Comparison of ENCODE assay signal across 13 mouse cellular contexts in the genomic region with DNA sequence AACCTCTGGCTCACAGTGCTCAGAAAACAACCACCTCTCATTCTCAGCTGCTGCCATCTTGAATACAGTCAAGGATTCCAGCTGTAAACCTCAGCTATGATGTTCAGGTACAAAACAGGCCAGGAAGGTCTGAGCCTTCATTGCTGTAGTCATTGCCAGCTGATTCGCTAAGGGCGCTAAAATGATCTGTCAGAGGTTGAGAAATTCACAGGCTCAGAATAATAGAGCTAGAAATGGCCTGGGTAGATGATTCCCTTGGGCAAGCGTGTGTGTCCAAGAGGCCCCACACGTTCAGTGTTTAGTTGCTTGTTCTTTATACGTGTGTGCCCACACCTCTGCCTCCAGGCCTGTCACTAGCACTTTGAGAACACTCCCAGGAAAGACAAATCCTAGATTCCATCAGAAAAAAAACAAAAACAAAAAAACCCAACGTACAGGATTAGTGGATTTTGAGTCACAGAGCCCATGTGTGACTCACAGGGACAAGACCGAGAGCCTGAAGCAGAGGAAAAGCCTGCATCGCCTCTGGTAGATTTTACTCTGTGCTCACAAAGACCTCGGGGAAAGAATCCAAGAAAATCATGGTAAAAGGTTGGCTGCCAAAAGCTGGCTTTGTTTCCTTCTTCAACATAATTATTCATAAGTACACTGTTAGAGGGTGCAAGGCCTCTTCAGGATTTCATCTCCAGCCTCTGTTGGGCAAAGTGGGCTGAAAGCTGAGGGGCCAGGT.
A peak's percentile ranks its signal among the peaks of the same experiment; 100 is the strongest.
DNase-seq lines count a peak whose midpoint lies in the region; ATAC-seq lines count a peak whose summit lies in the region.
"Had no signal": no experiment of that assay in that cellular context is flagged by ENCODE, and none has a peak within 500 bp of the region (broad histone marks: within the 10 kb centered on the region; RNA-seq: fewer than 3 reads in every experiment).

No protein-coding gene starts in this region.

- H3K4me2 ChIP-seq in forebrain, embryonic 14.5 days (ENCODE audit: low read length) = no peak overlapping the region
- H3K4me2 ChIP-seq in forebrain, embryonic 12.5 days = no peak overlapping the region
- H3K4me2 ChIP-seq in heart, embryonic 11.5 days = no peak overlapping the region
- H3K4me2 ChIP-seq: lung, embryonic 14.5 days had no signal

- H3K36me3 ChIP-seq in forebrain, embryonic 14.5 days (ENCODE audit: control insufficient read depth, insufficient read depth, low read length) = peaks cover 12% of the 10 kb centered on the region; the same call in 1 of the 2 replicates
- peaks cover 10% of the 10 kb centered on the region for H3K36me3 ChIP-seq in forebrain, embryonic 12.5 days (replicated peaks)
- H3K36me3 ChIP-seq in heart, embryonic 11.5 days (ENCODE audit: control insufficient read depth, insufficient read depth, low read length) = no peaks in the 10 kb centered on the region

- WGBS in forebrain, embryonic 14.5 days = 66% methylated on average over 9 of the region's 9 CpGs
- WGBS in forebrain, embryonic 12.5 days = 82% methylated on average over 9 of the region's 9 CpGs
- WGBS in heart, embryonic 11.5 days (ENCODE audit: insufficient replicate concordance) = 82% methylated on average over 9 of the region's 9 CpGs

- H3K27ac ChIP-seq in forebrain, embryonic 14.5 days (ENCODE audit: low read depth, low read length) = no peak overlapping the region; the same call in 1 of the 2 replicates
- H3K27ac ChIP-seq in forebrain, embryonic 12.5 days = no peak overlapping the region
- H3K27ac ChIP-seq in heart, embryonic 11.5 days (ENCODE audit: low read depth, low read length) = no peak overlapping the region

- peak; percentile 58 for DNase-seq in forebrain, embryonic 14.5 days (ENCODE audit: low spot score)
- DNase-seq in heart, postnatal 4 days = peak; percentile 7
- DNase-seq in NIH3T3 (ENCODE audit: low read depth) (peak; percentile 80), MN1 (ENCODE audit: low spot score) (no peak)
- DNase-seq in fibroblast of lung, adult 2 months (ENCODE audit: low read depth) = peak; percentile 75
- no peak for DNase-seq in lung, postnatal 14 days
- DNase-seq: cerebellum, adult 8-10 months; kidney, adult 2 months; liver; lung, embryonic 14.5 days; thymus, postnatal 4 days had no signal

- H3K27me3 ChIP-seq in forebrain, embryonic 14.5 days (replicated peaks; ENCODE audit: control insufficient read depth, insufficient read depth, low read length) = no peaks in the 10 kb centered on the region
- no peaks in the 10 kb centered on the region for H3K27me3 ChIP-seq in forebrain, embryonic 12.5 days
- H3K27me3 ChIP-seq in heart, embryonic 11.5 days (ENCODE audit: control insufficient read depth, insufficient read depth, low read length) = no peaks in the 10 kb centered on the region

- no peak overlapping the region for H3K9ac ChIP-seq in forebrain, embryonic 14.5 days (ENCODE audit: low read length)
- H3K9ac ChIP-seq in forebrain, embryonic 12.5 days = no peak overlapping the region
- no peak overlapping the region for H3K9ac ChIP-seq in heart, embryonic 11.5 days (ENCODE audit: low read depth, low read length)
- H3K9ac ChIP-seq: lung, embryonic 14.5 days had no signal

- no peak for ATAC-seq in forebrain, embryonic 14.5 days
- no peak for ATAC-seq in forebrain, embryonic 12.5 days (ENCODE audit: low FRiP score)
- ATAC-seq in heart, embryonic 11.5 days (replicated peaks; ENCODE audit: insufficient number of reproducible peaks, low FRiP score, low TSS enrichment) = no peak

- no peak overlapping the region for H3K4me3 ChIP-seq in forebrain, embryonic 14.5 days (ENCODE audit: low read depth, low read length)
- no peak overlapping the region for H3K4me3 ChIP-seq in forebrain, embryonic 12.5 days (replicated peaks)
- no peak overlapping the region for H3K4me3 ChIP-seq in heart, embryonic 11.5 days (ENCODE audit: low read depth, low read length)

- H3K4me1 ChIP-seq in forebrain, embryonic 14.5 days (ENCODE audit: control insufficient read depth, insufficient read depth, low read length) = peaks cover 9% of the 10 kb centered on the region
- no peaks in the 10 kb centered on the region; the same call in 1 of the 2 replicates for H3K4me1 ChIP-seq in forebrain, embryonic 12.5 days
- peaks cover 2% of the 10 kb centered on the region; the same call in 1 of the 2 replicates for H3K4me1 ChIP-seq in heart, embryonic 11.5 days (ENCODE audit: control insufficient read depth, insufficient read depth, low read length)

- H3K9me3 ChIP-seq in forebrain, embryonic 14.5 days (replicated peaks; ENCODE audit: control insufficient read depth, low read length) = no peaks in the 10 kb centered on the region
- H3K9me3 ChIP-seq in forebrain, embryonic 12.5 days = no peaks in the 10 kb centered on the region
- no peaks in the 10 kb centered on the region for H3K9me3 ChIP-seq in heart, embryonic 11.5 days (replicated peaks; ENCODE audit: control insufficient read depth, low read length)

Comparison
In these comparisons a context has a peak if more than half of its experiments do, and no peak if none do; other contexts are left out.
1. DNase-seq: peak in forebrain, embryonic 14.5 days (single experiment), heart, postnatal 4 days (single experiment), NIH3T3 (single experiment) and fibroblast of lung, adult 2 months (single experiment); none in MN1 (single experiment) and lung, postnatal 14 days (single experiment).